Mouse (Mus musculus): ENCODE results near the gene Mpped1. TPM values are rescaled to one million over a fixed set of nuclear protein-coding genes. Genes with fewer than 3 reads are reported as not detected.

The Mpped1 gene
- total and polyA plus RNA-seq, 3 experiments, result not detected

DNA sequence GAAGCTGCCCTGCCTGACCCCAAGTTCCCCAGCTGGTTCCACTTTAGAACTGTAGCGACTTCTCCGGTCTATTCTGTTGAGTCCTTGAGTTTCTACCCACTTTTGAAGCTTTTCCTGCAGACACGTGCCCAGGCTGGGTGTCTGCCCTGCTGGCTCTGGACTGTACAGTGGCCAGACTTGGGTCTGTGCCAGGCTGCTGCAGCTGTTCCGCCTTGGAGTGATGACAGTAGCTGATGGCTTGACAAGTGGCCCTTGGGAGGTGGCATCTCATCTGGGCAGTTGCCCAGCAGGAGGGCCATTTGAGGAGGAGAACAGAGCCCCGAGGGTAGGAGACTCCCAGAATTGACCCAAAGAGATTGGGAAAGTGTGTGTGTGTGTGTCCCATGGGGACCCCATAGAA is 6.8 kb upstream of the Mpped1 start:
- TF ChIP-seq GATA2 (IDR thresholded peaks at IDR 0.05; ENCODE audit: borderline replicate concordance, low read depth, low read length) (no peak), CTCF (IDR thresholded peaks at IDR 0.05; ENCODE audit: low read depth, low read length) (no peak), POLR2AphosphoS5 (IDR thresholded peaks at IDR 0.05; ENCODE audit: insufficient replicate concordance, low read depth, low read length) (no peak)
- no peak overlapping the region for H3K4me3 ChIP-seq (ENCODE audit: low read depth, low read length)
- H3K36me3 ChIP-seq (replicated peaks), result no peaks in the 10 kb centered on the region
- no peaks in the 10 kb centered on the region for H3K4me1 ChIP-seq (ENCODE audit: insufficient read depth, low read depth, low read length)
- no peaks in the 10 kb centered on the region for H3K27me3 ChIP-seq (ENCODE audit: insufficient read depth, low read length)
- ATAC-seq (ENCODE audit: extremely low read depth, insufficient number of reproducible peaks, low FRiP score, poor library complexity, severe bottlenecking) (no peak), DNase-seq (ENCODE audit: low spot score) (no peak)
- H3K9me3 ChIP-seq (replicated peaks), result peaks cover 93% of the 10 kb centered on the region

DNA sequence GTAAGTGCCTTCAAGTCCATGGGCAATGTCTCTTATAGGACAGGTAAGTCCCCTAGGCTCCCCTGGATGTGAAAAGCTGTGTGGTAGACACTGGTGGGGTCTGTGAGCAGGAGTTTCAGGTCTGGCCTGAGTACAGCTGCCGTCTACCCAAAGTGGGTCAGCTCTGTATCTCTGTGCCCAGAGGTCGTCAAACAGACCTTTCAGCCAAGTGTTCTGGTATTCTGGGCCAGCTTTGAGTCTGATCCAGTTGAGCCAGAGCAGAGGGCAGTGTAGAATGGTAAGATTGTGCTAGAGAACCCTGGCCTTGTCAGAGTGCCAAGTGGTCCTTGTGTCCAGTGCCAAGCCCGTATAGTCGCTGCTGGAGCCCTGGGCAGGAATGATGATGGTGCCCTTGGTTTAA is 6.3 kb upstream of the Mpped1 start:
- Histone ChIP-seq H3K36me3 (replicated peaks) (no peaks in the 10 kb centered on the region), H3K27me3 (ENCODE audit: insufficient read depth, low read length) (no peaks in the 10 kb centered on the region), H3K4me3 (ENCODE audit: low read depth, low read length) (no peak overlapping the region), H3K9me3 (replicated peaks) (peaks cover 93% of the 10 kb centered on the region), H3K4me1 (ENCODE audit: insufficient read depth, low read depth, low read length) (no peaks in the 10 kb centered on the region)
- no peak for DNase-seq (ENCODE audit: low spot score)
- no peak for ATAC-seq (ENCODE audit: extremely low read depth, insufficient number of reproducible peaks, low FRiP score, poor library complexity, severe bottlenecking)
- TF ChIP-seq POLR2AphosphoS5 (IDR thresholded peaks at IDR 0.05; ENCODE audit: insufficient replicate concordance, low read depth, low read length) (no peak), GATA1 (IDR thresholded peaks at IDR 0.05; ENCODE audit: borderline replicate concordance, low read length) (no peak), CTCF (IDR thresholded peaks at IDR 0.05; ENCODE audit: low read depth, low read length) (no peak), TAL1 (conservative IDR thresholded peaks at IDR 0.05; ENCODE audit: low read depth, low read length) (no peak), GATA2 (IDR thresholded peaks at IDR 0.05; ENCODE audit: borderline replicate concordance, low read depth, low read length) (no peak)

DNA sequence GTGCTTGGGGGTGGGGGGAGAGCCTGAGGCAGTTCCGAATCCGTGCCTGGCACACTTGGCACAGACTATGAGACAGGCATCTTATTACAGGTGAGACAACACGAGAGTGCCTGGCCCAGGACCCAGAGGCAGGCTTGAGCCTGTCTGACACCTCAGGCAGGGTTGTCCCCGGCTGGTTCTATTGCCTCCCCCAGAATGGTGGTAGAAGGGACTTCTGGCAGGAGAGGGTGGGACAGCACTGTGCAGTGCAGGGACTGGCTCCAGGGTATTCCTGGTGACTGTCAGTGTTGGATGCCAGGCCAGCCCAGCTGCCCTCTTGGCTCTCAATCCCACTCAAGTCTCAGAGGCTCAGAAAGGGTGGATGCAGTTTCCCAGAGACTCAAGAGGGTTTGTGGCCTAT is 4.3 kb upstream of the Mpped1 start:
- DNase-seq (ENCODE audit: low spot score) (no peak), ATAC-seq (ENCODE audit: extremely low read depth, insufficient number of reproducible peaks, low FRiP score, poor library complexity, severe bottlenecking) (no peak)
- no peaks in the 10 kb centered on the region for H3K4me1 ChIP-seq (ENCODE audit: insufficient read depth, low read depth, low read length)
- no peaks in the 10 kb centered on the region for H3K27me3 ChIP-seq (ENCODE audit: insufficient read depth, low read length)
- TF ChIP-seq GATA2 (IDR thresholded peaks at IDR 0.05; ENCODE audit: borderline replicate concordance, low read depth, low read length), result no peak
- TF ChIP-seq CTCF (IDR thresholded peaks at IDR 0.05; ENCODE audit: low read depth, low read length), result no peak
- TF ChIP-seq GATA1 (IDR thresholded peaks at IDR 0.05; ENCODE audit: borderline replicate concordance, low read length), result no peak
- TF ChIP-seq TAL1 (conservative IDR thresholded peaks at IDR 0.05; ENCODE audit: low read depth, low read length), result no peak
- no peak for TF ChIP-seq POLR2AphosphoS5 (IDR thresholded peaks at IDR 0.05; ENCODE audit: insufficient replicate concordance, low read depth, low read length)
- H3K9me3 ChIP-seq (replicated peaks), result peaks cover 97% of the 10 kb centered on the region
- no peaks in the 10 kb centered on the region for H3K36me3 ChIP-seq (replicated peaks)
- no peak overlapping the region for H3K4me3 ChIP-seq (ENCODE audit: low read depth, low read length)

DNA sequence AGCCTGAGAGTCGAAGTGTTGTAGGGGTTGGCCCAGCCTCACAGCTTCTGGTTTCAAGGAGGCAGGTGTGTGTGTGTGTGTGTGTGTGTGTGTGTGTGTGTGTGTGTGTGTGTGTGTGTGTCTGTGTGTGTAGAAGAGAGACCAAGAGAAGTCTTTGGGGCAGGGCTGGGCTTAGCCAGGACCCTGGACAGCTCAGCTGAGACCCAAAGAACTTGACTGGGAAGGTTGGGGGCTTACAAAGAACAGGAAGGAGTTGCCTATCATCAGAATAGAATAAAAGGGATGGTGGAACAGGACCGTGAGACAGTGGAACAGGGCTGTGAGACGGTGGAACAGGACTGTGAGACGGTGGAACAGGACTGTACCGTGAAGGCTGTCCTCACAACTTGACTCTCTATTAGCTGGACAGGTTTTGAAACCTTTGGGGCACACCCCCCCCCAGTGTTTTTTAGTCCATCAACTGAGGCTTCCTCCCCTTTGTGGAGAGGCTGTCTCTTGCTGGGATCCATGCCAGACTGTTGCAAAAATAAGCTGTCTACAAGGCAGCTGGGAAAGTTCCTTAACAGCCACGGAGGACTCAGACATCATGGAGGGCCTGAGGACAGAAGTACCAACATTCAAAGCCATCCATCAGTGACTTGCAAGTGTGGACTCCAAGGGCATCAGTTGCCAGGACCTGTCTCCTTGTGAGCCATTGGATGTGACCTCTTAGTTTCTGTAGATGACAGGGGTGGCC is 2.8 kb upstream of the Mpped1 start:
- DNase-seq (ENCODE audit: low spot score) (no peak), ATAC-seq (ENCODE audit: extremely low read depth, insufficient number of reproducible peaks, low FRiP score, poor library complexity, severe bottlenecking) (no peak)
- H3K4me1 ChIP-seq (ENCODE audit: insufficient read depth, low read depth, low read length), result no peaks in the 10 kb centered on the region
- peaks cover 97% of the 10 kb centered on the region for H3K9me3 ChIP-seq (replicated peaks)
- H3K36me3 ChIP-seq (replicated peaks), result no peaks in the 10 kb centered on the region
- TF ChIP-seq POLR2AphosphoS5 (IDR thresholded peaks at IDR 0.05; ENCODE audit: insufficient replicate concordance, low read depth, low read length), result no peak
- no peak for TF ChIP-seq TAL1 (conservative IDR thresholded peaks at IDR 0.05; ENCODE audit: low read depth, low read length)
- no peaks in the 10 kb centered on the region for H3K27me3 ChIP-seq (ENCODE audit: insufficient read depth, low read length)
- no peak overlapping the region for H3K4me3 ChIP-seq (ENCODE audit: low read depth, low read length)

DNA sequence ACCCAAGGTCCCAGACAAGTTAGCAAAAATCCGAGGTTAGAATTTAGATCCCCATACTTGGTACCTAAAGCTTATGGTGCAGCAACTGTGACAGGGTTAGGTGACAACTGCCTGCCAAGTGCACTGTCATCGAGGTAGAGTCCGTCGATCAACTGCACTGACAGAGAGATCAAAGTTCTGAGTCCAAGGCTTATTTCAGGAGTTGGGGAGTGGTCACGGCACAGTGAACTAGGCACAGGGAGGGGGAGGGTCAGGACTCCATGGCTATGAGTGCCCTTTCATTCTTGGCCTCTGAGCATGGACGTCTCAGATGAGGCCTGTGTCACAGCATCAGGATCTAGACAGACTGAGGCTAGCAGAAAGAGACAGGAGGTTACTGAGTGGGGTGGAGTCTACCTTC is 1.8 kb upstream of the Mpped1 start:
- ATAC-seq (ENCODE audit: extremely low read depth, insufficient number of reproducible peaks, low FRiP score, poor library complexity, severe bottlenecking) (no peak), DNase-seq (ENCODE audit: low spot score) (no peak)
- H3K9me3 ChIP-seq (replicated peaks), result peaks cover 97% of the 10 kb centered on the region
- no peaks in the 10 kb centered on the region for H3K27me3 ChIP-seq (ENCODE audit: insufficient read depth, low read length)
- TF ChIP-seq TAL1 (conservative IDR thresholded peaks at IDR 0.05; ENCODE audit: low read depth, low read length), result no peak
- TF ChIP-seq GATA2 (IDR thresholded peaks at IDR 0.05; ENCODE audit: borderline replicate concordance, low read depth, low read length), result no peak
- TF ChIP-seq CTCF (IDR thresholded peaks at IDR 0.05; ENCODE audit: low read depth, low read length), result no peak
- TF ChIP-seq GATA1 (IDR thresholded peaks at IDR 0.05; ENCODE audit: borderline replicate concordance, low read length), result no peak
- no peak for TF ChIP-seq POLR2AphosphoS5 (IDR thresholded peaks at IDR 0.05; ENCODE audit: insufficient replicate concordance, low read depth, low read length)
- H3K4me3 ChIP-seq (ENCODE audit: low read depth, low read length), result no peak overlapping the region
- no peaks in the 10 kb centered on the region for H3K36me3 ChIP-seq (replicated peaks)
- H3K4me1 ChIP-seq (ENCODE audit: insufficient read depth, low read depth, low read length), result no peaks in the 10 kb centered on the region

DNA sequence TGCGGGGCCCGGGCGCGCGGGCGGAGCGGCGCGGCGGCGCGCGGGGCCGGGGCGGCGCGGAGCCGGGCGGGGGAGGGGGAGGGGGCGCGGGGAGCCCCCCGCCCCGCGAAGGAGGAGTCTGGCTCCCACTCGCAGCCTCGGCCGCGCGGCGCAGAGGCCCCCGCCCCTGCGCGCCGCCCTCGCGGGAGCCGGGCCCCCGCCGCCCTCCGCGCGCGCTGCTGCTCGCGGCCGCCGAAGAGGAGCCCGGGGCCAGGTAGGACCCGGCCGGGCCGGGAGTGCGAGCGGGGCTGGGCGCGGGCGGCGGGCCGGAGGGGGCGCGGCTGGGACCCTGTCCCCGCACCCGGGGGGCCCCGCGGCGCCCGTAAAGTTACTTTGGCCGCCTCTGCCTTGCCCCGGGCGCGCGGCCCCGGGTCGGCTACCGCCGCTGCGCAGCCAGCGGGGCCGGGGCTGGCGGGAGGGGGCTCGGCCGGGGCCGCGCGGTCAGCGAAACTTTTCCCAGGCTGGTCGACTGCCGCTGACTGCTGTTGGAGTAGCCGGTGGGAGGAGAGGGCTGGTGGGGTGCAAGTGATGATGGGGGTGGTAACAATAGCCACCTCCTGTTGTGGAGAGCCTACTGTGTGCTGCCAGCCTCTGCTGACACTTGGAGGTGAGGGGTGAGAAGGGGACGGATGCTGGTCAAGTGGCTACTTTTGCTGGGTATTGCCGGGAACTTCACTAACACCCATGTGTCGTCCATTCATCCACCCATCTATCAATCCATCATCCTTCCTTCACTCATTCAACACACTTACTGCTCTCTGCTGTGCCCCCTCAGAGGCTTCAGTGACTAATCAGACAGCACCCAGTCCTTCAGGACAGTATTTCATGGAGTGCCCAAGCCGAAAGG is 831 bp downstream of the Mpped1 start:
- H3K4me3 ChIP-seq (ENCODE audit: low read depth, low read length), result no peak overlapping the region

More for the DNA sequence above, 831 bp downstream of the Mpped1 start:
- no peak for TF ChIP-seq TAL1 (conservative IDR thresholded peaks at IDR 0.05; ENCODE audit: low read depth, low read length)
- TF ChIP-seq POLR2AphosphoS5 (IDR thresholded peaks at IDR 0.05; ENCODE audit: insufficient replicate concordance, low read depth, low read length), result no peak
- DNase-seq (ENCODE audit: low spot score), result no peak
- no peaks in the 10 kb centered on the region for H3K36me3 ChIP-seq (replicated peaks)
- H3K4me1 ChIP-seq (ENCODE audit: insufficient read depth, low read depth, low read length), result no peaks in the 10 kb centered on the region
- no peak for ATAC-seq (ENCODE audit: extremely low read depth, insufficient number of reproducible peaks, low FRiP score, poor library complexity, severe bottlenecking)
- H3K27me3 ChIP-seq (ENCODE audit: insufficient read depth, low read length), result no peaks in the 10 kb centered on the region
- peaks cover 93% of the 10 kb centered on the region for H3K9me3 ChIP-seq (replicated peaks)
